Mouse (Mus musculus) 3134 (cell line): ENCODE measurements around the gene Ier5l.

Source experiments
- DNase-seq: peaks from one replicate; pipeline ENCODE4 v3.0.0-alpha.2; 2011; ENCODE audit warnings: low spot score; ENCODE audit not compliant: insufficient read length; ENCODE audit errors: extremely low read depth

Gene Ier5l

DNA sequence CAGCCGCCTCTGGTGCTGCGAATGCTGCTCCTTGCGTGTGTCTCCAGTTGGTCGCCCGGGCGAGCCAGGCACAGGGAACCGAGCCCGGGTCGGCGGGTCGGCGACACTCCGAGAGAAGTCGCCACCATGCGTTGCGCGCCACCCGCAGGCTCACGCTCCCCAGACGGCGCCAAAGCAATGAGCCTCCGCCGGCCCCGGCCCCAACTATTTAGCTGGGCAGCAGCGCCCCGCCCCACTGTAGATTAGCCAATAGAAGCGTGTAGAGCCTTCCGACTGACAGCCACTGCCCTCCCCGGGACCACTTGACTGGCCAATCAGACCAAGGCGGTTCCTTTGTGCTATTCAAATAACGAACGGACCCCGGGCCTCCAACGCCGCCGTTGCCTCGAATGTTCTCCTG, at the start of gene Ier5l:
Gene Ier5l (minus strand): TSS at position 181 of the 400 bp plus-strand sequence.
- peak; percentile 94 for DNase-seq

DNA sequence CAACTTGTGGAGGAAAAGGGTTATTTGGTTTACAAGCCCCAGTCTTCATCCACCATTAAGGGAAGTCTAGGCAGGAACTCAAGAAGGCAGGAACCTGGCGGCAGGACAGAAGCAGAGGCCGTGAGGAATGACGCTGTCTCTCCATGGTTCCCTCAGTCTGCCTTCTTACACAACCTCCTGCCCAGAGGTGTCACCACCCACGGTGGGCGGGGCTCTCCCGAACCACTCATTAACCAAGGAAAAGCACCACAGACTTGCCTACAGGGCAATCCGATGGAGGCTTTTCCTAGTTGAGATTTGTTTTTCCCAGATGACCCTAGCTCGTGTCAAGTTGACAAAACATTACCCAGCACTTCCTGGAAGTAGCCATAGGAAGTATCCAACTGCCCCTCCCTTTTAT, 49.7 kb upstream of the Ier5l start:
- no peak for DNase-seq

DNA sequence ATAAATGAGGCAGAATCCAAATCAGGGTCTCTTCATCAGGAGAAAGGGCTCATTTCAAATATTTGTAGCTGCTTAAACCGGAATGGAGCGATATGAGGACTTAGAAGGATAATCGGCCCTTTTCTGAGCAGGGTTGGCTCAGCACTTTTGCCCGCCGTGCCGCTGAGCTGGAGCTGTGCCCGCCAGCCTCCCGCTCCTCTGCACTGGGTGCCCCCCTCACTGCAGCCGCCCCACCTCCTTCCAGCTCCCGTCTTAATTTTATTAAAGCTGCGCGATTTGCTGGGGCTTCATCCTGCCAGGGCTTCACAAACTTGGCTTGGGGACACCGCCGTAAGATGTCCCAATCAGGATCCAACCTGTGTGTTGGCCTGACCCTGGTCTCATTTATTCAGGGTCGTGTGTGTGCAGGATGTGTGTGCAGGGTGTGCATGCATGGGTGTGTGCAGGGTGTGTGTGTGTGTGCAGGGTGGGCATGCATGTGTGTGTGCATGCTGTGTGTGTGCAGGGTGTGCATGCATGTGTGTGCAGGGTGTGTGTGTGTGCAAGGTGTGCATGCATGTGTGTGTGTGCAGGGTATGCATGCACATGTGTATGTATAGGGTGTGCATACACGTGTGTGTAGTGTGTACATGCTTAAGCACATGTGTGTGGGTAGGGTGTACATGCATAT, 36.8 kb upstream of the Ier5l start:
- no peak for DNase-seq

DNA sequence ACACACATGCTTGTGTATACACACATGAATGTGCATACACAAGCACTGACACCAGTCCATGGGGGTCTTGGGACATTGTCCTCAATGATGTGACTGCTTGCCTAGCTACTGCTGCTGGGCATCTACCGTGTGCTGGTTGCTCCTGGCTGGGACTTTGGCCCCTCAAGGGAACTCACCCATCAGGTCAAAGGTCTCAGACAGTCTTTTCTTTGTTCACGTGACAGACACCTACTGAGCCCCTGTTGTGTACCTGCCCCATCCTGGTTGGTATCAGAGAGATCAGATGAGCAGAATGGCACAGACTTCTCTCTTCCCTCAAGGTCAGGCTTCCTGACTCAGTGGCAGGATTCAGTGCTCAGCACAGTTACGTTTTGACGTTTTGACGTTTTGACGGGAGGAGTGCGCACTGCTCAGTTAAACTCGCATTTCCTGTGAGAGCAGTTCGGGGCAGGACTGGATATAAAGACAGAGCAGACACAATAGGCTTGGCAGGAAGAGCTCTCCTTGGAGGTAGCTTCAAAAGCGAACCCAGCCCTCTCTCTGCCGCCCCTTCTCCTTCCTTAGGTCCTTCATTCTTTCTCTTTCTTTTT, 33.2 kb upstream of the Ier5l start:
- no peak for DNase-seq

DNA sequence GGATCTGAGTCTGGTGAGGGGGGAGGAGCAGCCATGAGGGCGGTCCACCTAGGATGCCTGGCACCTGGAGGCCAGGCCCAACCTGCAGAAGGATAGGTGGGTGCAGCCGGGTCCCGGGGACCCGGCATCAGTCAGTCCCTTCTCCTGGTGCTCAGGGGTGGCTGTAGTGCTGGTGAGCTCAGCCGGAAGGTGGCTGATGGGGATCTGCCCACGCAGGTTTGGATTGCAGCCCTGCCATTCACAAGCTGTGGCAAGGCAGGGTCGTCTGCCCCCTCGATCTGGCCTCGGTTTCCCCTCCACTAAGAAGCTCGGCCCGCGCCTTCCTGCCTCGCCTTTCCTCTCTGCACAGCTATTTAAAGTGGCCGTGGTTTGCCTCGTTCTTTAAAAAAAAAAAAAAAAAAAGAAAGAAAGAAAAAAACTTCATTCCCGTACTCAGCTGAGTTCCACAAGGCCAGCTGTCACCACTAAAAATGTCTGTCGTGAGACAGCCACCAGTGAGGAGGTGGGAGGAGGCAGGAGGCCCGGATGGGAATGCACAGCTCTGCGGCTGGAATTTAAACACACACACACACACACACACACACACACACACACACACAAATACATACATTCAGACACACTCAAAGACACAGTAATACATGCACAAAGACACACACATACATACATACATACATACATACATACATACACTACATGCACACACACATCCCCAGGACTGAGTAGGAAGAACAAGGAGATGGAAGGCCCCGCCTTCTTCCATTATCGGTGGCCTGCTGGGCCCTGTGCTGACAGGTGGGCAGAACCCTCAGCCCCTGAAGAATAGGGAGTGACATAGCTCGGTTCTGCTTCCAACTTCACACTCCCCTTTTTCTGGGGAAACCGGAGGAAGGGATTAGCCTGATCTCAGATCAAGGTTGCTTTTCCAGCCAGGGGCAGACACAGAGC, 29.9 kb upstream of the Ier5l start:
- DNase-seq = no peak

DNA sequence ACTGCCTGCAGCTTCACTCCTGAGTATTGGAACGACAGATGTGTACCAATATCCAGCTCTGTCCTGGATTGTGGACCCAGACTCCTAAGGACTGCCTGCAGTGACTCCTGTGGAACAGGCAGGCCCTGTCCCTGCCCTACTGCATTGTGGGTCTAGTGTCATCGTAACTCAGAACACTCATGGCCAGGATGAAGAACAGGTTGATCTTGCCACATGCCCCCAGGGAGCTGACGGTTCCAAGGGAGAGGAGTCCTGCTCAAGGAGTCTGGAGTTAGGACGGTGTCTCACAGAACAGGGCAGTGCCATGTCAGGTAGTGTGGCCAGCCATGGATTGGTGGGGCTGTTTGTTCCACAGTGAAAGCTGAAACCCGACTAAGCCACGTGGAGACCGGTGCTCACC, 27.7 kb upstream of the Ier5l start:
- no peak for DNase-seq

DNA sequence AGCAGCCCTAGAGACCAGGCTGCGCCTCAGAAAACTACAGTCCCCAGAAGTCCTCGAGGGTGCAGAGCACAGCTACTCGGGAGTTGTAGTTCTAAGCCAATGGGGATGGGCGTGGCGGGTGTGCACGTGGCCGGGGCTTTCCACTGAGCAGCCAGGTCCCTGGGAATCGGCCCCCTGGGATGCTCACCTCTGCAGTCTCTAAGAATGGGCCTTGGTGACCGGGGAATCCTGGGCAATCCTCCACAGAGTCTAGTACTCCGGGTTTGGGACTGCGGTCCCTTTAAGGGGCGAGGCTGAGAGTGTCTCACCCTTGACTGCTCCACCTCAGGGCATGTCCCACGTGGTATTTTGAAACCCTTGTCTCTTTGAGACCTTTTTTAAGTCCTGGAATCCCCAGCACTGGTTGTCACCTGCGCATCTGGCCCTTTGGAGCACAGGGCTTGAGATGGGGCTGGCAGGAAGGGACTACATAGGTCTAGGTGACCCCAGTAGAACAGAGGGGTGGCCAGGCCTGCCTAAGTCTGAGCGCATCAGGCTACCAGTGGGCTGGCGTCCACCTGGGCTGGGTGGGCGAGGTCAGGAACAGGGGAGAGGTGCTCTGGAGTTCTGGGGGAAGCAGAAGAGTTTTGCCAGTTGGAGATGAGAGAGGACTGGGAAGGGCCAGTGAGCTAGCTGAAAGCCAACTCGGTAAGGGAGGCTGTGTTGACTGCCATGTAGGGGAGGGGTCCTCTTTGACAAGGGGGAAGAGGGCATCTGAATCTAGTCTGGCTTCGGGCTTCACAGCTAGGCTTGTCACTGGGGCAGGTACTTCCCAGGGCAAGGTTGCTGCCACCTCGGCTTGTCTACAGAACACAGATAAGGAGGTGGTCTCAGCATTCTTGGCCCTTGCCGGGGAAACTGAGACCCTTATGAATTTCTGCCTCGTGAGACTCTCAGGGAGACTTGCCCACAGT, 22.2 kb upstream of the Ier5l start:
- peak; percentile 81 for DNase-seq

DNA sequence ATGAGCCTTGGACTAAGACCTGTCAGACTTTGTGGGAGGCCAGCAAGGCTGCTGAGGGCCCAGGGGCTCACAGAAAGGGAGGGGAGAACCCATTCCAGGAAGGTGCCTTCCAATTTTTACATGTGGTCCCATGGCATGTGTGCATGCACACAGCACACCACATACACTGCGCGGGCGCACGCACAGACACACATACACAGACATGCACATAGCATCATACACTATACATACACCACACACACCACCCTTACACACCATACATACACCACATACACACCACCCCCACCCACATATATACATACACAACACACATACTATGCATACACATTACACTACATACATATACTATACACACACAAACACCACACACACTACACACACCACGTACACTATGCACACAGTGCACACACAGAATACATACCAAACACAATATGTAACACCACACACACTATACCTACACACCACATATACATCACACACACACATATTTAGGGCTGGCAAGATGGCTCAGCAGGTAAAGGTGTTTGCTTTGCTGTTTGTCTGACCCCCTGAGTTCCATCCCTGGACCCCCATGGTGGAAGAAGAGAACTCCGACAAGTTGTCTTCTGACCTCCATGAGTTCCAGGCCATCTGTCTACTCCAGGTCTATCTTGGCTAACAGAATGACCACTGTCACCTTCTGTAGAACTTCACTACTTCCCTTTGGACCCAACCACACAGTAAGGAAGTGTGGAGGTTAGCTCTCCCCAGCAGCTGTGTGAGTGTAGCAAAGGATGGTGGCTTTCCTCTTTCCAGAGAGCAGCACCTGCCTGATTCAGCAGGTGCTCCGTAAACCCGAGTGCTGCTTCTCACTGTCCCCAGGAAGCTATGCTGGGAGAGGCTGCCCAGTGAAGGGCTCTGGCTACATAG, 21.2 kb upstream of the Ier5l start:
- no peak for DNase-seq

DNA sequence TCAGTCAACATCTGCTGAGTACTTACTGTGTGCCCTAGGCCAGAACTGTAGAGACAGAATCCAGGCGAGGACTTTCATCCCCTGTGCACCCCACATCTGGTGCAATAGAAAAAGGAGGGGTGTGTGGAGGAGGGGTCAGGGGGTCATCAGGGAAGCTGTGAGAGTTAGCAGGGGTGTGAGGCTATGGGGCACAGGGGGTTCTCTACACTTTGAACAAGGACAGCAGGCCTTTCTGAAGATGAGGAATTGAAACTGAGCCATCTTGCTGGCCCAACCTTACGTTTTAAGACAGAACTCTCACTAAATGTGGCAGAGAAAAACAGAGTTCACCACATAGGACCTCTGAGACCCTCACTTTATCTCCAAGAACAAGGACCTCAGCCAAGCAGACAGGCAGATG, 16.4 kb upstream of the Ier5l start:
- DNase-seq = no peak

DNA sequence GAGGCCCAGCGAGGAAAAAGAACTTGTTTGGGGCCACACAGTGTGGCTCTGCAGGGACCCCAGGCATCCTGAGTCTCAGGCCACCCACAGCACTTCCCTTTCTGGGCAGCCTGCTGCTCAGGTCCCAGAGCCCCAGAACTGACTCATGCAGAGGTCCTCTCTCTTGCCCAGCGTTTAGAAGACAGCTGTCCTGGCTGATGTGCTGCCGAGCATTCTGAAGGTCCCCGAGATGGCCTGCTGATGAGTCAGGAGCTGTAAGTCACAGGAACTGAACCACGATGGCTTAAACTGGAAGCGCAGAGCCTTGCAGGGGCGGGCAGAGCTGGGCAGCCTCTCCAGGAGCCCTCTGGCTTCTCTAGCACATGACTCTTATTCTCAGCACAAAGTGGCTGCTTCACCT, 13.6 kb upstream of the Ier5l start:
- peak; percentile 80 for DNase-seq

DNA sequence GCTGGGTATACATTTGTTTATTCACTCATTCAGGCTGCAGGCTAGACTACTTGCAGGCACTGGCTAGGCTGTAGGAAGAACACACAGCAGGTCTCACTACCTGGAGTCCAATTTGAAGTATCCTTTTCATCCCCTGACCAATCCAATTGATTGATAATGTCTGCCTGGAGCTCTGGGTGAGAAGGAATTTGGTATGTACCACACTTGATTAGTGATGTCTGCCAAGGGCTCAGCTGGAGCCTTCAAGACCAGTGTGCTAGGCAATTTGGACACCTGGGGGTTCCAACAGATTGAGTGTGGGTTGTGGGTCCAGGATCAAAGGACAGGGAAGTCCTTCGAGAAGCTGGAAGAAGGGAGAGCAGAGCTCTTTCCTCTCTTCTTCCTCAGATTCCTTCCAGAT, 4.5 kb upstream of the Ier5l start:
- no peak for DNase-seq

DNA sequence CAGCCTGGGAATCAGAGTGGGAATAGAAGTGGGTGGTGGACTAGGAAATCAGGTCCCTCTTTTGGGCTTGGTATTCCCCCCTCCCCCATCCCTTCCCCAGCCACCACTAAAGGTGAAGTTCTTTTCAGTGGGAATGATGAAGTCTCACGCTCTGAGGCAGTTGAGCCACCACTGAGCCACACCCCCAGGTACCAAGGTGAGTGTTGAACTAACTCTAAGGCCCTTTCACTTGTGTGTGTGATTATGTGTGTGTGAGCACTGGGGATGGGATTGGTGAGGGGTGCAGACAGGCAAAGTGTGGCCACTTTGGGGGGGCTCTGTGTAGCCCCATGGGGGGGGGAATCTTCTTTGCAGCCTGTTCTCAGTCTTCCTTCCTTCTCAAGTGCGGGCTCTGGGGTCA, 2.2 kb upstream of the Ier5l start:
- no peak for DNase-seq

DNA sequence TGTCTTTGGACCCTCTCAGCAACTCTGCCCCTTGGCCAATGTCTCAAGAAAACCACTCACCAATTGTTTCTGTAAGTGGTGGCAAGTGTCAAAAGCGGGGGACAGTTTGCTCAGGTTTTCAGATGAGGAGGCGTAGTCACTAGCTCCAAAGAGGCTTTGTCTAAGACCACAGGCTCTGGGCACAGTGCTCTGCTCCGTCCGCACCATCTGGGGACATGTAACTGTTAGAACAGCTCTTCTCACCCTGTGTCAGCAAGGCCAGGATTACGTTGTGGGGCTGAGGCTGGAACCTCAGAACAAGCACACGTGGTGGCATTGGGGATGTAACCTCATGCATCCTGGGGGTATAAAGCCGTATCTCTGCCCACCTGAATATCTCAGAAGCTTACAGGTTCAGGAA, 1.4 kb upstream of the Ier5l start:
- DNase-seq = no peak

DNA sequence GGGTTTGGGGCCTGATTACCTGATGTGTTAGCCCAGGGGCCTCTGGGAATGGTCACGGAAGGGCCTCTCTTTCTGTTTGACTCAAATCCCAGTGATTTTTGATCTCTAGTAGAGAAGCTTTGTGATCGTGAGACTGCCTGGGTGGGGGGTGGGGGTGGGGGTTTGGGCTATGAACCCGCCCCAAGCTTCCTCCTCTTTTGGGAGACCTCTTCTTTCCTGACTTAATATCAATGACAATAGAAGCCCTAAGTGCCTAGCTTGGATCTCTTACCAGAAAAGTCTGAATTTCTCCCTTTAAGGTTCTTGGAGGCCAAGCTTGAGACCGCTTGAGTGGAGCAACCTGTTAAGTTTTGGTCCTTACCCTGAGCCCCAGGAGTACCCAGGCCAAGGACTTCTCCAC, 757 bp upstream of the Ier5l start:
- no peak for DNase-seq

DNA sequence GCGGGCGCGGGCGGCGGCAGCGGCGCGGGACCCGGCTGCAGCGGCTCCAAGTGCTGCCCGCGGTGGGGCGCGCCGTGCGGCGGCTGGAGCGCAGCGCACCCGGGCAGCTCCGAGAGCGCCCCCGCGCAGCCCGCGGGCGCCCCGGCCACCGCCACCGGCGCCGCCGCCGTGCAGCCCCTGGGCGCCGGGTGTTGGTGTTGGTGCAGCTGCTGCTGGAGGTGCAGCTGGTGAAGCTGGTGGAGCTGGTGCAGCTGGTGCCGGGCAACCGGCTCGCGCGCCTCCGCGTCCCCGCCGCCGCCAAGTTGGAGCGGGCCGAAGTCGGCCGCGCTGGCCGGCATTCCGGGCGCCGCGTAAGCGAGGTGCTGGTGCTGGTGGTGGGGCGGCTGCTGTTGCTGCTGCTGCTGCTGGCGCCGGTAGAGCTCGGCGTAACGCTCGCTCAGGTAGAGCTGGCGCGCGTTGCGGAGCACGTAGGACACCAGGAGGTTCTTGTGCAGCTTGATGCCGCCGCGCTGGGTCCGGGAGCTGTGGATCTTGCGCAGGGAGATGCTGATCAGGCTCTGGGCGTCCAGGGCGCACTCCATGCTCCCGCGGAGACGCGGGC, 488 bp downstream of the Ier5l start:
- no peak for DNase-seq

DNA sequence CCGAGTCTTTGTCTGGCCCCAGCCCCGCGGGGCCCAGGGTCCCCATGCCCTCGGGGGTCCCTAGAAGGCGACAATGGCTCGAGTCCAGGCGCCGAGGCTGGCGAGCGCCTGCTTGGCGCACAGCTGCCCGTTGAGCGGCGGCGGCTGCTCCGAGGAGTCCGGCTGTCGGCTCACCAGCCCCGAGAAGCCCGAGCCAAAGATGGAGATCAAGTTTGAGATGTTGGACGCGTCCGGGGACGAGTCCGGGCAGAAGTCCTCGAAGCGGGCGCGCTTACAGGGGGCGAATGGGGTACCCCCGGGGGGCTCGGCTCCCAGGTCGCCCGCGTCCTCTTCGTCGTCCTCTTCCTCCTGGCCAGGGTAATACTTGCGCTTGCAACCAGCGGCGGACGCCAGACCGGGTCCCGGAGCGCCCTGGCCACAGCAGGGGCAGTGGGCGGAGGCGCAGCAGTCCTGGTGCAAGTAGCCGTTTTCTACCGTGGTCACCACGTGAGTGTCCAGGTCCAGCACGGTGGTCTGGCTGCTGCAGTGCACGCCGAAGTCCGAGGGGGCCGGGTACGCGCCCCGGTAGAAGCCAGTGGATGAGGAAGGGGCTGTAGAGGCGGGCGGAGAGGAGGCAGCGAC, 1.2 kb downstream of the Ier5l start:
- peak; percentile 67 for DNase-seq

DNA sequence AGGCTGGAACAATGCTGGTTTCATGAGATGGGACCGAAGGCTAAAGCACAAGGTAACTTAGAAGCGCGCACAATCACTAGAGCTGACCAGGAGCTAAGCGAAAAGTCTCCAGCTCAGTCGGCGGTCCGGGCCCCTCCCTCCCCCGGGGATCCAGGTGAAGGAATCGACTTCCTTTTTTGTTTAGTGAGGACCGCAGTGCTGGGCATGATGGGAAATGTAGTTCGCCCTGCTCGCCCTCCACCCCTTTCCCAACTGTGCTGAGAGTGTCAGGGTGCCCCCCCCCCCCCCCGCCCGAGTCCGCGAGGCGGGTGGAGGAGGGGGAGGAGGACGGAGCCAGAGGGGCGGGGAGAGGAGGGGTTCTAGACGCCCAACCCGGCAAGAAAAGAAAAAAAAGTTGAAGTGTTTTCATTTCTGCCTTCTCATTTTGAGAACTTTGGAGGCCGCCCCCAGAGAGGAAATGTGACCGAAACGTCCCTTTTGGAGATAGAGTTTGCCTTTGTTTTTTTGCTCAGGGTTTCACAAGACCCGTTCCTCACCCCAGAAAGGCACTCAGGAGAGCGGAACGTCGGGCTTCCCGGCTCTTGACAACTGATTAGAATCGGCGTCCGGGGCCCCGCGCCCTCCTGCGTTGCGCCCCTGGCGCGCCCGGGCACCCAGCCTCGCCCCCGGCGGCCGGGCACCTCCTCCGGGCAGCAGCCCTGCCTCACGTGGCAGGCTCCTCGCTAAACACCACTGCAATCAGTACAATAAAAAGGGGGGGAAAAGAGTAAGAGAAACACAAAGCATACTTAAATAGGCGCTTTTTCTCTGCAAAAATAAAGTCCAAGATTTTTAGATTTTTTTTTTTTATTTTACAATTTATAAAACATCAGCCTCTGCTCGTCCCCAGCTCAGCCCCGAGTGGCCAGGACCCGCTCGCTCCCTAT, 2.0 kb downstream of the Ier5l start:
- DNase-seq = peak; percentile 90

DNA sequence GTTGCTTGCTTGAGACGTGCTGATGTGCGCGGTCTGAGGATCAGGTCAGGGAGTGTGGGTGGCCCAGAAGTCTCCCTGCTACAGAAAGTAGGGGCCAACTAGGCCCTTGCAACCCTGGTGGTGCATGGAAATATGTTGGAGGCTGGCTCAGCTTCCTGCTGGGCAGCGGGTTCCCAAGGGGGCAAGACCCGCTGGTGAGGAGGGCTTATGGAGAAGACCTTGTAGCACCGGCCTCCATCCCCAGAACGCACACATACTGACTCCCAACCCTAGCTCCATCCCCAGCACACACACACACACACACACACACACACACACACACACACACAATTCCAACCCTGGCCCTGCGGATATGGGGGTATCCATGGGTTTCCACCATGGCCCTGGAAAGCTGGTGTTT, 3.0 kb downstream of the Ier5l start:
- peak; percentile 69 for DNase-seq
